Mouse (Mus musculus) ZHBTc4 (cell line): ENCODE measurements around the gene Gm12253.

Experiments used
- DNase-seq: peaks from one replicate; pipeline ENCODE4 v3.0.0-alpha.2; 2011; ENCODE audit warnings: low read depth, low spot score

Gm12253 gene

DNA sequence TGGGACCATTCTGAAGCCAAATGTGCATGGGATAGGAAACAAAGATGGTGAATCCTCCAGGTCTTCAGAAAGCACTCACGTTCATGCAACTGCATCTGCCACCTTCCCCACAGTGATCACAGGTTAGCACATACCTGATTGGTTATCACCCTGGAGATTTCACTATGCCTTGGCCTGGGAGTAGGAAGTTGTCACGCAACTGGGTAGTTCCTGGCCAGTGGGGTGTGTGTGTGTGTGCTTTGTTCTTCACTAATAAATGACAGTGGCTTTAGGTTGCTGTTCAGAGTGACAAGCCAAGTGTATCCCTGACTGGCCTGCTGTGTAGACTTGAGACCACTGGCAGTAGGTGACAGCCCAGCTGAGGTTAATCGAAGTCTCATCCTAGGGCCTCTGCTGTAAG, at the start of gene Gm12253:
TSS of gene Gm12253 (plus strand) at position 301 of the 400 bp plus-strand sequence.
- no peak for DNase-seq

DNA sequence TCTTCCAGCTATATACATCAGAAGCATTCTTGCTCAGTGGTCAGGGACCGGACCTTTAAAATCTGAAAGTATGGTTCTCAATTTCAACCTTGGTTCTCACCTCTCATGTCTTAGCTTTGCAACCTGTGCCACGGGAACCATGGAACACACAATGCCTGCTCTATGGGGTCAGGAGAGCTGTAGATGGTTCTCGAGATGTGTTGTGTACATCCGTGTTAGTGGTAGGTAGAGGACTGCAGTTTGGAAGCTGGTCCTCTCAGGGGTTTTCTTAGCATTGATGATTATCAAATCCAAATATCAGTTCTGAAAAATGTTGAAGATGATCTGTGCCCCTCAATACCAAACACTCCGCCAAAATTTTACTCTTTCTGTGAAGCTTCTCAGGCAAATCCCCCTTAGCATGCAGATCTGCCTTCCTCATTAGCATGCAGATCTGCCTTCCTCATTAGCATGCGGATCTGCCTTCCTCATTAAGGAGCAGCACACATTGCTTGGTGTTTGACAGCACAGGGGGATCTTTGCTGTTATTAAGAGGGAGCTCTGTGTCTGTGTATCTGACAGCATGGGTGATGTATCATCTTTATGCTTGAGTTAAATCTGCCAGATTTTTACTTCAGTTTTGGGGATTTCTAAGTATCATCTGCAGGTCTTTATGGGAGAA, 32.2 kb upstream of the Gm12253 start:
- DNase-seq, result no peak

DNA sequence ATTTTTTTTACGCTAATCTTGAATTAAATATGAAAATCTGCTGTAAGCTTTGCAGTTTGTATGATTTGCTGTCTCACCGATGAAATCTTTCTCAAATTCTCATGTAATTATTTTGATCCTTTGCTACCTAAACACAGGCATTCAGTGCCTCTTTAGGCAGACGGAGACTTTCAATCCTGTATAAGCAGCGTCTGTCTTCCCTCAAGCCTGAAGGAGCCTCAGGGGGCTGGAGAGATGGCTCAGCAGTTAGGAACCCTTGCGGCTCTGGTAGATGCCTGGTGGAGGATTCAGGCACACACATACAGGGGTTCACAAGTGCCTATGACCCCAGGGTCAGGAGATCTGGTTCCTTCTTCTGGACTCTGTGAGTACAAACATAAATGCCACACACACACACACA, 31.7 kb upstream of the Gm12253 start:
- DNase-seq, result no peak

DNA sequence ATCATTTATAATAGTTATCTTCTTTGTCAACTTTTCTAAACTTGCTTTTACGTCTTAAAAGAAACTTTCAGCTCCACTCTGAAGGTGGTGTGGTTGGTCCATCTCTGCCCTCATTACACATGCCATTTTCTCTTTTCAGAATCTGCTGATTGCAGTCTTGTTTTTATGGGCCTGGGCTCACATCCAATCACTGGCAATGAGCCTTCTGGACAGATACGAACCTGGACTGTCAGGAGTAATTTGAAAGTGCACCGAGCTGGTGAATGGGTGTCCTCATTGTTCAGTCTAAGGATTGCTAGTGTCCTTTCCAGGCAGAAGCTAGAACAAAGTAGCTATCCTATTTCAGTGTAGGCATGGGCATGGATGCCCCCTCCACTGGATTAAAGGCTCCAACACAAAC, 24.3 kb upstream of the Gm12253 start:
- DNase-seq, result no peak

DNA sequence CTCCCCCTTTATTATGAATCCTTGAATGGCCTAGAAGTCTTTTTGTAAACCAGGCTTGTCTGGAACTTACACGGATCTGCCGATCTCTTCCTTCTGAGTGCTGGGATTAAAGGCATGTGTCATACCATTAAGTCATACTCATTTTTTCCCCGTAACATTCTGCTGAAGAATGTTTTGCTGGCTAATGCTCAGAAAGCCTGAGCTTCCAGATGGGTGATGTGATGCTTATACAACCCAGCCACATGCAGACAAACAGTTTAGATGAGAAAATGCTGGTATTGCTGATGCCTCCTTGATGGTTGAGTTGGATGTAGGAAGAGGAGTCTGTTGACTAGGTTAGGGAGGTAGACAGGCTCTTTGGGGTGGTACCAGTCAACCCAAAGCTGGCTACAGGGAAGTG, 14.0 kb upstream of the Gm12253 start:
- no peak for DNase-seq

DNA sequence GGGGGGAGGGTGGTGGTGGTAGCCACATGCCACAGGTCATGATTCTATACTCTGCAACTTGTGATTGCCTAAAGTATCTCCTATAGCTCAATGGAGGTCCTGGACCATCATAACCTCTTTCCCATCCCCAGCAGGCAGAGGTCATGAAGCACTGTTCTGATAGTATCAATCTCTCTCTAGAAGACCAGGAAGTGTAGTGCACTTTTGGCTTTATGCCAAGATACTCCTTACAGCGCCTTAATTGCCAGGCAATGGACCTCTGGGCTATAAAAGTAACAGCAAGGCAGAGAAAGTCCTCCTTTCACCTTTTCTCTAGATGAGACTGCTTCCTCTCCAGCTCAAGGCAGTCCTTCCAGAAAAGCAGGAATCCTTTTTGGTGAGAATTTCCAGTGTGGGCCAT, 11.5 kb upstream of the Gm12253 start, which contains the start of gene 1810065E05Rik:
TSS of gene 1810065E05Rik (plus strand) at position 297 of the 400 bp plus-strand sequence.
- no peak for DNase-seq

DNA sequence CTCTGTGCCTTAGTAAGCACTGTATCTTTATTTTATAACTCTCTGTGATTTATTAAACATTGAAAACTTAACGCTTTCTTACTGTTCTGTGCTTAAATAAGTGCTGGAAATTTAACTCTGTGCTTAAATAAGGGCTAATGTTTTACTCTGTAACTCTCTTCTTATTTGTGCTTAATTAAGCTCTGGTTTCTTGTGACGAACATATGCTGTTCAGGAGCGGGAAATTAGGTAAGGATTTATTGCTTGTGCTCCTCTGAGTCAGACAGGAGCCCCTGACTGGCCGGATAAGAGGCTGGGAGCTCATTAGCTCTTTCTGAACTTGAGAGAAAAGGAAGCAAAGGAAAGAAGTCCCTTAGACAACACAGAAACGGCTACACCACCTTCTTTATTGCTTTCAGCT, 5.5 kb downstream of the Gm12253 start:
- DNase-seq, result no peak

DNA sequence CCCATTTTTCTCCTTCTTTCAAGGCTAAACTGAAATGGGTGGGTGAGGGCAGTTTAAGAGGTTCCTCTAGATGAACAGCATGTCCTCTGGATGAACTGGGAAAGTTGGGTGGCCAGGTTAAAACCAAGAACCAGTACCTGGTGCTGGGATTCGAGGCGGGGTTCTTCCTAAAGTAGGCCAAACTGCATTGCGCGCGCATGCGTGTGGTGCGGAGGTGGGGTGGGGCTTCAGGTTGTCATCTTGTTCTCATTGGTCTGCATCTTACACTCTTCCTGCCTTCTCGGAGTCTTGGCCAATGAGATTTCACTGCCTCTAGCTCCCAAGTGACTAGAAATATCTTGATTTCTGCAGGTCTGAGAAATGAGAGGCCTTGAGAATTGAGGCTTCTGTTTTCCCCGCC, 20.4 kb downstream of the Gm12253 start, which contains the start of gene Lypd9:
TSS of gene Lypd9 (minus strand) at position 165 of the 400 bp plus-strand sequence.
- DNase-seq, result no peak

DNA sequence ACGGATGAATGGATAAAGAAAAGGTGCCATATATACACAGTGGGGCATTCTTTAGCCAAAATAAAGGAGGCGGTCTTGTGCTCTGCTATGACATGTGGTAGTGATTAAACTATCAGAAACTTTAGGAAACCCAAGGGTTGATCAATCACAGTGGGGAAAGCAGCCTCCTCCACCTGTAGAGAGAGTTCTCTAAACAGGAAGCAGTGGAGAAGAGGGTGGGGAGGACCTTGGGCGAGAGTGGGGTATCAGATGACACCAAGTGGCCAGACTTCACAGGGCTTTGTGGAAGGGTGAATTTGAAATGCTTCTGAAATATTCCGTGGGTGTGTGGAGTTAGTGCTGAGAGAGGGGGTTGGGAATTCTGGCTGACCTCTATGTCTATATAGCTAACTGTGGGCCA, 21.2 kb downstream of the Gm12253 start:
- no peak for DNase-seq

DNA sequence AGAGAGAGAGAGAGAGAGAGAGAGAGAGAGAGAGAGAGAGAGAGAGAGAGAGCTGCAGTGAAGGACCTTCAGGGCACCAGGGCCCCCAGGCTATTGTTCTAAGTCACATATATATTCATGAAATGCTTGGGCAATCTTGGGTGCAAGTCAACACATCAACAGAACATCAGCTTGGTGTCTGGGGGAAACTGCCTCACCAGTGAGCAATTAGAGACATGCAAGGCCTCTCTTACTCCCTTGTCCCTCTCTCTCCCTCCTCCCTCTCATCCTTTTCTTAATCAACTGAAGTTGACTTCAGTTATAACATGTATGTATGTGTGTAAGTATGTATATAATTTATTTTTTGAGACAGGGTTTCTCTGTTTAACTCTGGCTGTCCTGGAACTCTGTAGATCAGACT, 29.8 kb downstream of the Gm12253 start, which contains the start of gene Olfr30:
TSS of gene Olfr30 (minus strand) at position 101 of the 400 bp plus-strand sequence.
- no peak for DNase-seq
